Mouse (Mus musculus) ES-E14 (cell line): ENCODE measurements around the gene Cenpe. TPM values are rescaled to one million over a fixed set of nuclear protein-coding genes. Genes with fewer than 3 reads are reported as not detected.
A peak's percentile ranks its signal among the peaks of the same experiment; 100 is the strongest.

Experiments used
- DNase-seq: peaks from one replicate; pipeline ENCODE4 v3.0.0-alpha.2; 2013; ENCODE audit warnings: low read depth, low spot score
- H3K27ac ChIP-seq: 2 replicates; pipeline ENCODE4 v1.5.1; 2012; ENCODE audit warnings: low read depth, mild to moderate bottlenecking, low read length, moderate library complexity, mixed read lengths; ENCODE audit not compliant: poor library complexity, insufficient read depth, severe bottlenecking
- H3K36me3 ChIP-seq: 2 replicates; pipeline ENCODE4 v1.6.1; 2012; ENCODE audit warnings: mild to moderate bottlenecking, low read length, moderate library complexity, mixed read lengths; ENCODE audit not compliant: control insufficient read depth, poor library complexity, insufficient read depth, severe bottlenecking
- H3K4me1 ChIP-seq, 2 experiments: fragments of 150-350 bp in 1 of 2; sonication (generic) in 1 of 2; 2 replicates each; pipeline ENCODE4 v1.6.1; 2012; ENCODE audit warnings: low read length in 2 of 2, mild to moderate bottlenecking in 1 of 2, mixed read lengths in 1 of 2; ENCODE audit not compliant: control insufficient read depth in 2 of 2, insufficient read depth in 2 of 2, poor library complexity in 1 of 2
- H3K4me3 ChIP-seq, 2 experiments: fragments of 150-350 bp in 1 of 2; sonication (generic) in 1 of 2; 2 replicates each; pipeline ENCODE4 v1.5.1; 2012; ENCODE audit warnings: low read length in 2 of 2, low read depth in 1 of 2, mild to moderate bottlenecking in 1 of 2, mixed read lengths in 1 of 2; ENCODE audit not compliant: insufficient read depth in 1 of 2, poor library complexity in 1 of 2, severe bottlenecking in 1 of 2
- H3K9ac ChIP-seq: 2 replicates; pipeline ENCODE4 v1.6.1; 2012; ENCODE audit warnings: low read depth, mild to moderate bottlenecking, low read length, mixed read lengths; ENCODE audit not compliant: poor library complexity, insufficient read depth, severe bottlenecking
- H3K9me3 ChIP-seq: fragments of 150-350 bp; sonication (generic); 2 replicates; pipeline ENCODE4 v1.6.1; 2012; ENCODE audit warnings: low read depth, mild to moderate bottlenecking, low read length; ENCODE audit not compliant: control insufficient read depth, insufficient read depth
- CHD2 ChIP-seq: IDR thresholded peaks from 2 replicates; pipeline ENCODE4 v1.6.1; 2014; ENCODE audit warnings: mild to moderate bottlenecking, low read depth, low read length, inconsistent platforms
- HCFC1 ChIP-seq: IDR thresholded peaks from 2 replicates; pipeline ENCODE4 v1.6.1; 2012; ENCODE audit warnings: low read length, inconsistent platforms, borderline replicate concordance; ENCODE audit not compliant: insufficient read depth
- MAFK ChIP-seq: IDR thresholded peaks from 2 replicates; pipeline ENCODE4 v1.6.1; 2014; ENCODE audit warnings: mild to moderate bottlenecking, low read depth, low read length, inconsistent platforms; ENCODE audit not compliant: insufficient read depth
- ZC3H11A ChIP-seq: IDR thresholded peaks from 2 replicates; pipeline ENCODE4 v1.6.1; 2012; ENCODE audit warnings: low read depth, mild to moderate bottlenecking, inconsistent platforms, low read length, borderline replicate concordance
- ZNF384 ChIP-seq: IDR thresholded peaks from 2 replicates; pipeline ENCODE4 v1.6.1; 2012; ENCODE audit warnings: low read depth, low read length, inconsistent platforms
- in situ Hi-C, 2 experiments: fragments of 600-800 bp; cut with MboI; formaldehyde crosslinking; loops; one replicate each; pipeline ENCODE4 v1.15.1; 2025; ENCODE audit warnings: low sequenced_read_pairs in 2 of 2, inconsistent platforms in 1 of 2; ENCODE audit not compliant: unreplicated experiment in 2 of 2
- total RNA-seq: library from RNA; depleted of rRNA; stranded (reverse); fragments of 300-350 nt; gene quantifications from 2 replicates; pipeline ENCODE4 v1.2.3, GENCODE M21; 2012

Cenpe gene
- total RNA-seq, 1 experiment: 30.8 TPM

GRCm38 (mm10) chr3:135288138-135288750 is 75.9 kb downstream of the Cenpe start:
- H3K27ac ChIP-seq: no peak overlapping the region
- in situ Hi-C loops: loop anchor here (10.0 to 25.0 kb wide), 2 partner anchors 447 to 449 kb away; no protein-coding TSS in a partner anchor
- no peaks in the 10 kb centered on the region for H3K9me3 ChIP-seq
- no peak overlapping the region for H3K9ac ChIP-seq
- TF ChIP-seq HCFC1: no peak
- no peak for TF ChIP-seq CHD2
- TF ChIP-seq ZC3H11A: no peak
- TF ChIP-seq ZNF384: no peak
- no peak for TF ChIP-seq MAFK
- DNase-seq: no peak
- H3K36me3 ChIP-seq: no peaks in the 10 kb centered on the region
- H3K4me3 ChIP-seq: no peak overlapping the region
- H3K4me1 ChIP-seq: no peaks in the 10 kb centered on the region; a peak in 1 of 4 replicates

GRCm38 (mm10) chr3:135289148-135289547 is 76.8 kb downstream of the Cenpe start:
- Histone ChIP-seq H3K9ac (no peak overlapping the region), H3K9me3 (no peaks in the 10 kb centered on the region), H3K36me3 (no peaks in the 10 kb centered on the region), H3K4me1 (no peaks in the 10 kb centered on the region), H3K4me3 (no peak overlapping the region), H3K27ac (no peak overlapping the region)
- TF ChIP-seq CHD2 (no peak), HCFC1 (no peak), ZNF384 (no peak), MAFK (no peak), ZC3H11A (no peak)
- in situ Hi-C loops: loop anchor here (10.0 to 25.0 kb wide), 2 partner anchors 446 to 448 kb away; no protein-coding TSS in a partner anchor
- DNase-seq: no peak

GRCm38 (mm10) chr3:135290249-135290894 is 78.0 kb downstream of the Cenpe start:
- Histone ChIP-seq H3K4me1 (no peaks in the 10 kb centered on the region), H3K36me3 (no peaks in the 10 kb centered on the region), H3K4me3 (no peak overlapping the region), H3K9me3 (no peaks in the 10 kb centered on the region), H3K9ac (no peak overlapping the region), H3K27ac (no peak overlapping the region)
- in situ Hi-C loops: loop anchor here in 1 of 2 experiments (25.0 kb wide), 1 partner anchor 447 kb away; no protein-coding TSS in a partner anchor
- TF ChIP-seq HCFC1 (no peak), ZNF384 (no peak), ZC3H11A (peak; percentile 56; the same call in 1 of the 2 replicates), MAFK (no peak), CHD2 (no peak; the same call in 1 of the 2 replicates)
- no peak for DNase-seq

- in situ Hi-C loops: loop anchor here in 1 of 2 experiments (25.0 kb wide), 1 partner anchor 444 kb away; no protein-coding TSS in a partner anchor
- no peak for DNase-seq
- no peak overlapping the region for H3K9ac ChIP-seq
- no peaks in the 10 kb centered on the region for H3K36me3 ChIP-seq
- TF ChIP-seq ZC3H11A (no peak), MAFK (no peak), HCFC1 (no peak), CHD2 (no peak), ZNF384 (no peak)
- H3K9me3 ChIP-seq: no peaks in the 10 kb centered on the region
- H3K27ac ChIP-seq: no peak overlapping the region
- H3K4me3 ChIP-seq: no peak overlapping the region
- H3K4me1 ChIP-seq: no peaks in the 10 kb centered on the region
These were observed 81.4 kb downstream of the Cenpe start for GRCm38 (mm10) chr3:135293703-135294102.
